Mouse (Mus musculus) ZHBTc4 (cell line): ENCODE measurements around the gene Tcl1b1.
"Not testable (repeated sequence)": the region's sequence is repeated elsewhere in the genome, so short reads cannot be mapped to it uniquely, and the experiment has no call there.

Experiments
- DNase-seq: peaks from one replicate; pipeline ENCODE4 v3.0.0-alpha.2; 2011; ENCODE audit warnings: low read depth, low spot score

The Tcl1b1 gene

GRCm38 (mm10) chr12:105199684-105200497 lies 40.4 kb downstream of the Tcl1b1 start:
- not testable (repeated sequence) for DNase-seq

GRCm38 (mm10) chr12:105201657-105202056 lies 42.2 kb downstream of the Tcl1b1 start, which contains the start of gene Tcl1b4:
Gene Tcl1b4, plus strand, starts transcription at chr12:105201957.
- not testable (repeated sequence) for DNase-seq

GRCm38 (mm10) chr12:105207071-105207470 lies 47.6 kb downstream of the Tcl1b1 start:
- DNase-seq = no peak

- DNase-seq = no peak
Observed at GRCm38 (mm10) chr12:105208441-105208840, 49.0 kb downstream of the Tcl1b1 start.

- DNase-seq = no peak
Observed at GRCm38 (mm10) chr12:105209231-105209630, 49.7 kb downstream of the Tcl1b1 start.
